Mouse (Mus musculus) CH12.LX (cell line): ENCODE results near the gene Ddx10. TPM values are rescaled to one million over a fixed set of nuclear protein-coding genes. Genes with fewer than 3 reads are reported as not detected.

Experiments
- DNase-seq: peaks from one replicate; pipeline ENCODE4 v3.0.0-alpha.2; 2013; ENCODE audit errors: extremely low read depth
- H3K27ac ChIP-seq: 2 replicates; pipeline ENCODE4 v1.5.1; 2012; ENCODE audit warnings: low read depth, mild to moderate bottlenecking, control low read depth, moderate library complexity; ENCODE audit not compliant: insufficient read depth
- H3K27me3 ChIP-seq: replicated peaks from 2 replicates; pipeline ENCODE3; 2012; ENCODE audit warnings: inconsistent platforms
- H3K36me3 ChIP-seq, 2 experiments: replicated peaks in 1 of 2; 2 replicates each; pipeline versions ENCODE3 to v1.6.1; 2012; ENCODE audit warnings: inconsistent platforms in 1 of 2, low read length in 1 of 2, mild to moderate bottlenecking in 1 of 2, mixed read lengths in 1 of 2, moderate library complexity in 1 of 2; ENCODE audit not compliant: control insufficient read depth in 1 of 2, insufficient read depth in 1 of 2
- H3K4me1 ChIP-seq, 2 experiments: 2 replicates each; pipeline ENCODE4 v1.6.1; 2012; ENCODE audit warnings: inconsistent platforms in 1 of 2, moderate library complexity in 1 of 2; ENCODE audit not compliant: insufficient read depth in 2 of 2, control insufficient read depth in 1 of 2
- H3K4me2 ChIP-seq: 2 replicates; pipeline ENCODE4 v1.6.1; 2012; ENCODE audit warnings: low read depth, mild to moderate bottlenecking, control low read depth; ENCODE audit not compliant: poor library complexity, insufficient read depth, severe bottlenecking
- H3K4me3 ChIP-seq, 3 experiments: fragments of 150-350 bp in 1 of 3; sonication (generic) in 1 of 3; replicated peaks in 1 of 3; 2 replicates each; pipeline versions ENCODE3 to v1.5.1; 2011 to 2012; ENCODE audit warnings: low read depth in 2 of 3, low read length in 2 of 3, mild to moderate bottlenecking in 2 of 3, moderate library complexity in 2 of 3, control low read depth in 1 of 3, improper control_type of control experiment in 1 of 3, inconsistent platforms in 1 of 3, mixed read lengths in 1 of 3; ENCODE audit not compliant: poor library complexity in 1 of 3
- H3K79me2 ChIP-seq: replicated peaks from 2 replicates; pipeline ENCODE4 v1.6.1; 2012; ENCODE audit warnings: mild to moderate bottlenecking, moderate library complexity; ENCODE audit not compliant: control insufficient read depth, poor library complexity, insufficient read depth, severe bottlenecking; ENCODE audit errors: extremely low read depth
- H3K9ac ChIP-seq: 2 replicates; pipeline ENCODE4 v1.6.1; 2012; ENCODE audit warnings: low read depth, mild to moderate bottlenecking, control low read depth, moderate library complexity; ENCODE audit not compliant: insufficient read depth
- H3K9me3 ChIP-seq: replicated peaks from 2 replicates; pipeline ENCODE3; 2012; ENCODE audit warnings: low read length, inconsistent platforms, mixed read lengths
- BHLHE40 ChIP-seq: IDR thresholded peaks from 2 replicates; pipeline ENCODE4 v1.6.1; 2011; ENCODE audit warnings: mild to moderate bottlenecking, low read depth, low read length, improper control_type of control experiment
- CHD2 ChIP-seq: IDR thresholded peaks from 2 replicates; pipeline ENCODE4 v1.6.1; 2011; ENCODE audit warnings: low read length, improper control_type of control experiment
- CTCF ChIP-seq, 2 experiments: IDR thresholded peaks in 1 of 2; conservative IDR thresholded peaks in 1 of 2; 2 replicates each; pipeline ENCODE4 v1.5.1; 2011 to 2012; ENCODE audit warnings: low read depth in 2 of 2, low read length in 2 of 2, improper control_type of control experiment in 1 of 2, inconsistent platforms in 1 of 2, mild to moderate bottlenecking in 1 of 2, moderate library complexity in 1 of 2
- E2F4 ChIP-seq: IDR thresholded peaks from 2 replicates; pipeline ENCODE4 v1.6.1; 2011; ENCODE audit warnings: low read depth, low read length, improper control_type of control experiment; ENCODE audit not compliant: insufficient replicate concordance
- ETS1 ChIP-seq: conservative IDR thresholded peaks from 2 replicates; pipeline ENCODE4 v1.6.1; 2012; ENCODE audit warnings: low read depth, mild to moderate bottlenecking, inconsistent platforms, low read length, improper control_type of control experiment, moderate library complexity
- GABPA ChIP-seq: IDR thresholded peaks from 2 replicates; pipeline ENCODE4 v1.6.1; 2012; ENCODE audit warnings: low read depth, low read length, improper control_type of control experiment, inconsistent platforms; ENCODE audit not compliant: insufficient replicate concordance
- JUND ChIP-seq: conservative IDR thresholded peaks from 2 replicates; pipeline ENCODE4 v1.6.1; 2011; ENCODE audit warnings: low read depth, low read length, improper control_type of control experiment
- KAT2A ChIP-seq: IDR thresholded peaks from 2 replicates; pipeline ENCODE4 v1.6.1; 2012; ENCODE audit warnings: low read length, improper control_type of control experiment, inconsistent platforms; ENCODE audit not compliant: insufficient replicate concordance
- MEF2A ChIP-seq: IDR thresholded peaks from 2 replicates; pipeline ENCODE4 v1.6.1; 2014; ENCODE audit warnings: low read depth, mild to moderate bottlenecking, inconsistent platforms, low read length, improper control_type of control experiment, borderline replicate concordance
- NELFE ChIP-seq: IDR thresholded peaks from 2 replicates; pipeline ENCODE4 v1.6.1; 2011; ENCODE audit warnings: low read depth, low read length, improper control_type of control experiment
- RAD21 ChIP-seq: IDR thresholded peaks from 2 replicates; pipeline ENCODE4 v1.6.1; 2011; ENCODE audit warnings: low read depth, mild to moderate bottlenecking, low read length, improper control_type of control experiment, moderate library complexity
- SMC3 ChIP-seq: IDR thresholded peaks from 2 replicates; pipeline ENCODE4 v1.6.1; 2011; ENCODE audit warnings: low read depth, low read length, improper control_type of control experiment
- TCF12 ChIP-seq: IDR thresholded peaks from 2 replicates; pipeline ENCODE4 v1.6.1; 2014; ENCODE audit warnings: low read depth, mild to moderate bottlenecking, inconsistent platforms, low read length, improper control_type of control experiment
- ZMIZ1 ChIP-seq: IDR thresholded peaks from 2 replicates; pipeline ENCODE4 v1.6.1; 2012; ENCODE audit warnings: low read depth, mild to moderate bottlenecking, inconsistent platforms, low read length, improper control_type of control experiment
- dilution Hi-C: fragments of 300-500 bp; cut with MboI; formaldehyde crosslinking; loops from 2 replicates; pipeline ENCODE4 v1.14.3; 2020; ENCODE audit warnings: low sequenced_read_pairs; ENCODE audit not compliant: extremely low pct_unique_long_range_greater_than_20kb, extremely low pct_ligation_motif_present
- in situ Hi-C: fragments of 300-500 bp; cut with MboI; formaldehyde crosslinking; loops from 3 replicates; pipeline ENCODE4 v1.14.3; 2019; ENCODE audit warnings: low sequenced_read_pairs, low pct_ligation_motif_present, low pct_unique_long_range_greater_than_20kb, mixed read lengths
- polyA plus RNA-seq: library from polyadenylated mRNA; unstranded; fragments of >175 nt; gene quantifications from 2 replicates; pipeline ENCODE4 v1.2.1, GENCODE M21; 2012; ENCODE audit warnings: low read depth; ENCODE audit not compliant: insufficient read length
- total RNA-seq, 2 experiments: library from RNA; depleted of rRNA; stranded (reverse); fragments of 300-350 nt in 1 of 2; fragments of >200 nt in 1 of 2; gene quantifications; 2 replicates each; pipeline ENCODE4 v1.2.3; 2012 to 2014

Ddx10 gene
- total and polyA plus RNA-seq, 3 experiments: 23.4 to 64.2 (median 36.1) TPM

DNA sequence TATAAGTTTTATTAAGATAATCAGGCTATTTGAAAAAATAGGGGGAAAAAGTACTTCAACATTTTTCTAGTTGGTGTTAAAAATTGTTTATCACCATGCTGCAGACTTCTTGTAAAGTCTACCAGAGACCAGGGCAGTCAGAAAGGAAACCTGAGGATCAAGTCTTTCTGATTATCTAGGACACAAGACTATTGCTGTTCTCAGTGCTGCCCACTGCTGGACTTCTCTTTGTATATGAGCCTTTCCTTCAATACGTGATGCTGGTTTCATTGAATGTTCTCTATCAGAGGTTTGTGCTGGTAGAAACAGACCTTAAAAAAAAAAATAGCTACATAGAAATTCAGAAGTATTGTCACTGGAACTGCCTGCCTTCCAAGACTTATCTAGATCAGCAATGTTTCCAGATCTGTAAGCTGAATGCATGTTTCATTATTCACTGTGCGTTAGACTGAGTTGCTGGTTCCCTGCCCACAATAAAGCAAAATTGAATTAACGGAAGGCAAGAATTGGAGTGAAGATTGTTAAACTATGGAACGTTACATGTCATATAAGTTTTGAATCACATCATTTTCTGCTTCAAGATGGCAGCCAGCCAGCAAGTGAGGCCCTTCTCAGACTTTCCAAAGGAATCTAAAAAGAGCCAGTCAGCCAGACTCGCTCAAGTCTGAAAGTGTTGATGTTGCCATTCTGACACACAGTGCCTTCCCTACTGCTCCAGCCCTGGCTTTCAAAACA, 21.0 kb upstream of the Ddx10 start:
- Histone ChIP-seq H3K9me3 (no peaks in the 10 kb centered on the region), H3K36me3 (no peaks in the 10 kb centered on the region), H3K27me3 (no peaks in the 10 kb centered on the region), H3K27ac (no peak overlapping the region), H3K4me1 (no peaks in the 10 kb centered on the region), H3K4me3 (no peak overlapping the region), H3K4me2 (no peak overlapping the region; the same call in 1 of the 2 replicates), H3K79me2 (no peaks in the 10 kb centered on the region), H3K9ac (no peak overlapping the region)
- dilution Hi-C loops: no loop called here
- in situ Hi-C loops: no loop called here
- TF ChIP-seq BHLHE40 (no peak), E2F4 (no peak), CHD2 (no peak), CTCF (conservative IDR thresholded peaks at IDR 0.05 in 1 of 2, IDR thresholded peaks at IDR 0.05 in 1 of 2; ENCODE audit: low read depth in 2 of 2, low read length in 2 of 2) (peak in 1 of 2 experiments; percentile 54; a peak in 2 of 4 replicates), RAD21 (peak; percentile 13), GABPA (no peak), SMC3 (peak; percentile 14; the same call in 1 of the 2 replicates)
- peak; percentile 7 for DNase-seq

DNA sequence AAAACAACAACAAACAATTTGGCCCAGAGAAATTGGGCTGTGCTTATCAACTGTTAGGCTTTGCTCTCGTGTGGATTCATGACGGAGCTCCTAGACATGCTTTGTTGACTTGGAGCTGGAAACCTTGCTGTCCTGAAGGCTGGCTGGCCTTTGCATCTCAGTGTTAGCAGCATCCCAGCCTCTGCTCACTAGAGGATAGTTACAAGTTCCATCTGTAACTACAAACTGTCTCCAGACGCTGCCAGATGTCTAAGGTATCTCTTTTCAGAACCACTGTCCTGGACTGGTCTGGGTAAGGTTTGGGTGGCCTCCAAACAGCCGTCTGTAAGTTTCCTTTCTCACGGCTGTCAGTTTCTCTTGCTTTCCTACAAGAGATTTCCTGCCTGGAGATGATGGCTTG, 20.2 kb upstream of the Ddx10 start:
- H3K4me3 ChIP-seq: no peak overlapping the region
- in situ Hi-C loops: no loop called here
- H3K27ac ChIP-seq: no peak overlapping the region
- no peak overlapping the region for H3K4me2 ChIP-seq
- no peaks in the 10 kb centered on the region for H3K27me3 ChIP-seq
- no peak for DNase-seq
- H3K4me1 ChIP-seq: no peaks in the 10 kb centered on the region
- no peak for TF ChIP-seq MEF2A
- TF ChIP-seq TCF12: no peak
- TF ChIP-seq JUND: no peak
- no peak for TF ChIP-seq CTCF (conservative IDR thresholded peaks at IDR 0.05 in 1 of 2, IDR thresholded peaks at IDR 0.05 in 1 of 2; ENCODE audit: low read depth in 2 of 2, low read length in 2 of 2)
- TF ChIP-seq ZMIZ1: no peak
- no peak for TF ChIP-seq KAT2A
- TF ChIP-seq NELFE: no peak
- no peak for TF ChIP-seq RAD21
- TF ChIP-seq CHD2: no peak
- no peak for TF ChIP-seq ETS1
- no peak for TF ChIP-seq GABPA
- no peaks in the 10 kb centered on the region for H3K79me2 ChIP-seq
- no peak overlapping the region for H3K9ac ChIP-seq
- no peaks in the 10 kb centered on the region for H3K36me3 ChIP-seq
- dilution Hi-C loops: no loop called here
- no peaks in the 10 kb centered on the region for H3K9me3 ChIP-seq
